Mouse (Mus musculus): ENCODE data around the gene Ap1ar. TPM values are rescaled to one million over a fixed set of nuclear protein-coding genes. Genes with fewer than 3 reads are reported as not detected.

The Ap1ar gene
- total RNA-seq, 2 experiments from 2014 or later: 41.5 to 50.7 TPM

DNA sequence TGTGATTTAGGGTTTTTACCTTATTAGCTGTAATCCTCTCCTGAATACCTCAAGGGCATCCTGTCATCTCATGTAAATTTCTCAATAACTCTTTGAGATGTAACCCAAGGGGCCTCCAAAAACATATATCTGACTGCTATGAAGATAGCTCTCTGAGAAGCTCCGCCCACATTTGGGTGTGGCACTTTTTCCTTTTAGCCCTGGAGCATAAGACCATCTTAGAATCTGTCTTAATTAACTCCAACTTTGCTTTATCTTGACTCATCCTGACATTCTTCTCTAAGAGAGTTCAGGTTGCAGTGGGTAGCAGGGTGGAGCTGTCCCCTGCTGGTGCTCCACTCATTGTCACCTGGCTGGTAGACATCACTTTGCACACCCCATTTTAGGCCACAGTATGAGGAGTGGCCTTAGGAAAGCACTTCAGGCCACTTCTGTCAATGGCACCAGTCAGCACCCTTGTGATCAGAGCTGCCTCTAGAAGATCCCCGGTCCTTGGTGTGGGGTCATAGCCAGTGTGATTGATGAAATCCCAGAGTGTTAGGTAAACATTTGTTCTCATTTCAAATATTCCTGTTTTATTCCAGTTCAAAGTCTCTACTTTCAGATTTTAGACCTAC lies 6.1 kb upstream of the Ap1ar start:
- ATAC-seq (ENCODE audit: poor library complexity, severe bottlenecking): no peak

DNA sequence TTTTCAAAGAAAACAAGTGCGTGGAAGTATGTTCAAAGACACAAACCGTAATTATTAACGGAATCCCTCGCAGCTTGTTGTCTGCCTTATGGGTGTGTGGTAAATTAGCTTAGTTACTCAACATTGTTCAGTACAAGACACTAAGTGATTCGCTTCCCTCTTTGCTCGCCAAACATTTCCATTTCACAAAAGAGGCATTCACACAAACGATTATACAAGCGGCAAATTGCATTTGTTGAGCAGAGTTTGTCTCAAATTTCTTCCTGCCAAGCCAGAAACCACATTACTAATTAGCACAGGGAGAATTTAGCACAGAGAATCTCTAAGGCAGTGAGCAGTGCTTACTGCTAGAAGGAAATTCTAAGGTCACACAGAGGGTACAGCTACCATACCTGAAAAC lies 4.6 kb upstream of the Ap1ar start:
- no peak for ATAC-seq (ENCODE audit: poor library complexity, severe bottlenecking)

DNA sequence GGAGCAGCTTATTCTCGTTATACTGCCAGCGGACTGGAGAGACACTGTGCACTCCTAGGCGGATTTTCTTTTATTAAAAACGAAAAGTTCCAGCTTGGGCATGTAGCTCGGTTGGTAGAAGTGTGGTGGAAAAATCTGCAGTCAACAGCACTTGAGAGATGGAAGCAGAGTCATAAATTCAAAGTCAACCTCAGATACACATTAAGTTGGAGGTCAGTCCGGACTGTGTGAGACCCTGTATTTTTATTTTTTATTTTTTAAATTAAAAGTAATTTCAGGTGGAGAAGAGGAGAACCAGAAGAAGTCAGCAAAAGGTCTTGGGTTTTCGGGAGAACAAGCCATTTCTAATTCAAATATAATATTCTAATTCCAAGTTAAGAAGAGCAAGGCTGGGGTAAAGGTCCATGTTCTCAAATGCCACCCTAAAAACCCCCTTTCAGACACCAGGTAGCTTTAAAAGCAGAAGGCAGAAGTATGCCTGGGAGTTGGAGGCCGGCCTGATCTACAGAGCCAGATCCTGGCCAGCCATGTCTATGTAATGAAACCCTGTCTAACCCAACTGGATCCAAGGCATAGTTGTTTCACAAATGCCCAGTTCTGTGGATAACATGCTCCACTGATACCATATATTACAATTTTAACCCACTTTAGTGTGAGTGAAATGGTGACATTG lies 785 bp upstream of the Ap1ar start:
- no peak for ATAC-seq (ENCODE audit: poor library complexity, severe bottlenecking)

- no peak for ATAC-seq (ENCODE audit: poor library complexity, severe bottlenecking)
Observed at GRCm38 (mm10) chr3:127836798-127837153, 547 bp downstream of the Ap1ar start.

- no peak for ATAC-seq (ENCODE audit: poor library complexity, severe bottlenecking)
Observed at GRCm38 (mm10) chr3:127835594-127835993, 1.7 kb downstream of the Ap1ar start.

GRCm38 (mm10) chr3:127834040-127834439 lies 3.3 kb downstream of the Ap1ar start:
- no peak for ATAC-seq (ENCODE audit: poor library complexity, severe bottlenecking)

GRCm38 (mm10) chr3:127831079-127831478 lies 6.2 kb downstream of the Ap1ar start:
- peak; percentile 38; the same call in 1 of the 2 replicates for ATAC-seq (ENCODE audit: poor library complexity, severe bottlenecking)

GRCm38 (mm10) chr3:127830183-127830582 lies 7.1 kb downstream of the Ap1ar start:
- no peak for ATAC-seq (ENCODE audit: poor library complexity, severe bottlenecking)

GRCm38 (mm10) chr3:127827123-127827522 lies 10.2 kb downstream of the Ap1ar start:
- no peak for ATAC-seq (ENCODE audit: poor library complexity, severe bottlenecking)

GRCm38 (mm10) chr3:127826503-127826902 lies 10.8 kb downstream of the Ap1ar start:
- ATAC-seq (ENCODE audit: poor library complexity, severe bottlenecking): no peak

DNA sequence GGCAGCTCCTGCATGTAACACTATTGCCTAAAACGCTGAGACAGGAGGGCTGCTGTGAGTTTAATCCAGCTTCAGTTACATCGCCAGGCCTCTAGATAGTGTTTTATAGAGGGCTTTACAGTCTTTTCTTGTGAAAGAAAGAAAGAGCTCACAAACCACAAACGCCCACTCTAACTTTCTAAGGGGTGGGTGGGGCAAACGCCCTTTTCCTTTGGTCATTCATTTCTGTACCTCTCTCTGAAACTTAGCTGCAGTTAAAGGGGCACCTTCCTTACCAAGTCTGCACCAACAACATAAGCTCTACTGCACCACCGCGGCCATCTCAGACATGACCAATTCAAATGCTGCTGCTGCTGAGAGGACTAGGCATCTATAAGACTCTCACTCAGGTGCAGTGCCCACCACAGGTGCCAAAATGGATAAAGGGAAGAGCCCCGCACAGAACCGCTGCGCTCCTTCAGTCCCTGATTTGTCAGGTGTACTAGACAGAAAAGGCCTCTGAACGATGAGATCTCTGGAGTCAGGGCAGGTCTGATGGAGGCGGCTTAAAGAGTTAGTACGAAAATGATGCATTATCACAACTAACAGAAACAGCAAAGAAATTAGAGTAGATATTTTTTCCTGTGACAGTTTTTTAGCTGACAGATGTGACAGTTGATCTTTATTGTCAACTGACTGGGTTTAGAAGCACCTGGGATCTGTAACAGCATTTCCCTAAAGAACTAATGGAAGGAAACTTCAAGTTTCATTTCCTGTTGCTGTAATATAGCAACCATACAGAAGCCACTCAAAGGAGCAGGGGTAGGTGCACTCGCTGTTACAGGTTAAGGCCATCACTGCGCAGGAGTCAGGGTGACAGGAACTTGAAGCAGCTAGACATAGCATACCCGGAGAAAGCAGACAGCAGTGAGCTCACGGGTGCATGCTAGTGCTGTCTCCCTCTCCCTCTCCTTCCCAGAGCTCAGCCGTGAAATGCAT lies 13.1 kb downstream of the Ap1ar start:
- peak; percentile 83 for ATAC-seq (ENCODE audit: poor library complexity, severe bottlenecking)

- no peak for ATAC-seq (ENCODE audit: poor library complexity, severe bottlenecking)
Observed at GRCm38 (mm10) chr3:127821209-127821608, 16.1 kb downstream of the Ap1ar start.

GRCm38 (mm10) chr3:127820400-127820799 lies 16.9 kb downstream of the Ap1ar start:
- ATAC-seq (ENCODE audit: poor library complexity, severe bottlenecking): no peak

- no peak for ATAC-seq (ENCODE audit: poor library complexity, severe bottlenecking)
Observed at GRCm38 (mm10) chr3:127818694-127819663, 18.3 kb downstream of the Ap1ar start.

- no peak for ATAC-seq (ENCODE audit: poor library complexity, severe bottlenecking)
Observed at GRCm38 (mm10) chr3:127817120-127817683, 20.1 kb downstream of the Ap1ar start.

DNA sequence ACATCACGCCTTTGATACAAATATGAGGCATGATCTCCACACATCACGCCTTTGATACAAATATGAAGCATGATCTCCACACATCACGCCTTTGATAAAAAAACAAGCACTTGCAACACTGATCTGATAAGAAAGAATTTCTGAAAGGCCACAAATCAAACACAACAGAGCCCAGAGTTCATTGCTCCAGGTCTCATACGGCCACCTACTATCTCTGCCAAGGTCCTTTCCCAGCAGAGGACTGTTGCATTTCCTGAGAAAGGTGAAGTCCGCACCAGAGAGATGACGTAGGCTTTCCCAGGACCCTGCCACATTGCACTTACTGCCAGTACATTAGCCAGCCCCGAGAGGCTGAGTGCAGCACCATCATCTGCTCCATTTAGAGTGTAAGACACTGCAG lies 28.2 kb downstream of the Ap1ar start:
- ATAC-seq (ENCODE audit: poor library complexity, severe bottlenecking): no peak

DNA sequence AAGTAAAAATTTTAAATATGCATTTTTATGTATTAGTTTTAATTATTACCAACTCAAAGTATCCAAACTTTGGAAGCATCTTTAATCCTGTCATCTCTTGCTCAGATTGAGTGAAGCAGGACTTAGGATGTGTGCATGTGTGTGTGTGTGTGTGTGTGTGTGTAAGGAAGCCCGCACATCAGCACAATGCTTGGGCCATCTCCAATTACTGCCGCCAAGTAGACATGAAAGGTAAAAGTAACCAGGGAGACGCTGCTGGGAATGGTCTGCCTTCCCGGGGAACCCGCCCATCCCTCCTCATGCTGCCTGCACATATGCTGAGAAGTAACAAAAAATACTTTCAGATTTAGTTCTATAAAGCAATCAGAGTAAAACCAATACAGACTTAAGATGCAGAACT lies 29.5 kb downstream of the Ap1ar start:
- no peak for ATAC-seq (ENCODE audit: poor library complexity, severe bottlenecking)

DNA sequence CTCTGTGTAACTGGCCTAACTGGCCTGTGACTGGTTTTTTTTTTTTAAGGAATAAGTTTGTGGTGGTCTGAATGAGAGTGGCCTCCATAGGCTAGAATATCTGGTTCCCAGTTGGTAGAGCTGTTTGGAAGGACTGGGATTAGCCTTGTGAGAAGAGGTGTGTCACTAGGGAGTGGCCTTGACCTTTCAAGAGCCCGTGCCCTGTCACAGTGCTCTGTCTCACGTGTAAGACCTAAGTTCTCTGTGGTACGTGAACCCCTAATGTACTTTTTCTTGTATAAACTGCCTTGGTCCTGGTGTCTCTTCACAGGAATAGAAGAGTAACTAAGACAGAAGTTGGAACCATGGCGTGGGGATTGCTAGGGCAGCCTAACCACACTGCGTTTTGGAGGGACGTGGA lies 31.3 kb downstream of the Ap1ar start:
- no peak for ATAC-seq (ENCODE audit: poor library complexity, severe bottlenecking)

DNA sequence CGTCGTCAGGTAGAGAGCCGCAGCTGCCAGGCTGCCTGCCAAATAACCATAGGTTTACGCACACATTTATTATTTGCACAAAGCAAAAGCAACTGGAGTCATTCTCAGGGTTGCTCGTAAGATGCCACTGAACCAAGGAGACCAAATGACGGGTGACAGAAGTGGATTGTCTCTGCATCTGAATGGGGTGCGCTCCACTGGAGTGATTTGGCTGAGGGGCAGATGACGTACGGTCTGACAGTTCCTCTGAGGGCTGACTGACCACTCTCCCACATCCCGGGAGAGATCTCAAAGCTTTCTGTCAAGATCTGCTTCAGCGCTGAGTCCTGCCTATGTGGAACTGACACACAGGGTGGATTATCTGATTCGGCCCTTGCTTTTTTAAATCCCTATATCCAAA lies 32.3 kb downstream of the Ap1ar start:
- no peak for ATAC-seq (ENCODE audit: poor library complexity, severe bottlenecking)

GRCm38 (mm10) chr3:127804439-127804838 lies 32.9 kb downstream of the Ap1ar start:
- no peak for ATAC-seq (ENCODE audit: poor library complexity, severe bottlenecking)

All from megakaryocyte, adult 5-6 weeks (primary cell).